Mouse (Mus musculus) retina, postnatal 1 day (tissue): ENCODE results near the gene Heyl.
"Not testable (repeated sequence)": the region's sequence is repeated elsewhere in the genome, so short reads cannot be mapped to it uniquely, and the experiment has no call there.

ENCODE experiments used
- DNase-seq: peaks from one replicate; pipeline ENCODE4 v3.0.0-alpha.2; 2012

Gene Heyl

DNA sequence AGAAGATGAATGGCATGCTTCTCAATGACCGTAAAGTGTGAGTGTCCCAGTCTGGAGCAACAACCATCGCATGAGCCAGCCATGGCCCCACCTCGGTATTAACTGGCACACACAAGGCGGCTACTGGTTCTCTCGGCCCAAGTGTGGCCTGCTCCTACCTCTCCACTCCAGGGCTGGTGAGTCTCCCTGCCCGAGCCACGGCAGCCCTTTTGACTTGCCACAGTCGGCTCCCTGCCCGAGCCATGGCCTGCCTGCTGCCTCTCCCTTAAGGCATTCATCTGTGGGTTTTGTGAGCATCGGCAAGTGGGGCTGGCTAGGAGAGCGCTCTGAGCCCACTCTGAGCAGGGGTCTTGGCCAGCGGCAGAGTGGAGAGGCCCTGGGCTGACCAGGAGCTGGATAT is 55.7 kb downstream of the Heyl start:
- DNase-seq = no peak

DNA sequence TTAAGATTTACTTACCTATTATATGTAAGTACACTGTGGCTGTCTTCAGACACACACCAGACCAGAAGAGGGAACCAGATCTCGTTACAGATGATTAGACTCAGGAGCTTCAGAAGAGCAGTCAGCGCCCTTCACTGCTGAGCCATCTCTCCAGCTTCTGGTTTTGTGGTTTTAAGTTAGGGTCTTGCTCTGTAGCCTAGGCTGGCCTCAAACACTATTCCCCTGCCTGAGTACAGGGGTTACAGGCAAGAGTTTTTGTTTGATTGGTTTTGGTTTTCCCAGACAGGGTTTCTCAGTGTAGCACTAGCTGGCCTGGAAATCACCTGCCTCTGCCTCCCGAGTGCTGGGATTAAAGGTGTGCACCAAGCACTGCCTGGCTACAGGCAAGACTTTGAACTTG is 59.0 kb downstream of the Heyl start:
- DNase-seq = no peak

DNA sequence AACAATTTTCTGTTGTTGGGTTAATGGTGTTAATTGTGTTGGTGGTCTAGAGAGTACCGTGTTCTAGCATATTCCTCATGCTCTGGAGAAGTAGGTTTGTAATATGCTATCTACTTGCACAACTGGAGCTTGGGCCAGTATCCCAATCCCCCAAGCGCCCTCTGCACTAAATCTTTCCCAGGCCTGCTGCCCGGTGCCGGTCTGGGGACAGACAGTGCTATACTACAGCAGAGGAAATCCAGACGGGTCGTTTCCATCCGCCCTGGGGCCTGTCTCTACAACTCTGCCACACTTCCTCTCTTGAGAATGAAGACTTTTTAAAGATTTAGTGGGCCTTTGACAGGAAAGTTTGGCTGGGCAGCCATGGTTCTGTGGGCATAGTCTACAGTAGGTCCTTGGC is 59.6 kb downstream of the Heyl start:
- no peak for DNase-seq

DNA sequence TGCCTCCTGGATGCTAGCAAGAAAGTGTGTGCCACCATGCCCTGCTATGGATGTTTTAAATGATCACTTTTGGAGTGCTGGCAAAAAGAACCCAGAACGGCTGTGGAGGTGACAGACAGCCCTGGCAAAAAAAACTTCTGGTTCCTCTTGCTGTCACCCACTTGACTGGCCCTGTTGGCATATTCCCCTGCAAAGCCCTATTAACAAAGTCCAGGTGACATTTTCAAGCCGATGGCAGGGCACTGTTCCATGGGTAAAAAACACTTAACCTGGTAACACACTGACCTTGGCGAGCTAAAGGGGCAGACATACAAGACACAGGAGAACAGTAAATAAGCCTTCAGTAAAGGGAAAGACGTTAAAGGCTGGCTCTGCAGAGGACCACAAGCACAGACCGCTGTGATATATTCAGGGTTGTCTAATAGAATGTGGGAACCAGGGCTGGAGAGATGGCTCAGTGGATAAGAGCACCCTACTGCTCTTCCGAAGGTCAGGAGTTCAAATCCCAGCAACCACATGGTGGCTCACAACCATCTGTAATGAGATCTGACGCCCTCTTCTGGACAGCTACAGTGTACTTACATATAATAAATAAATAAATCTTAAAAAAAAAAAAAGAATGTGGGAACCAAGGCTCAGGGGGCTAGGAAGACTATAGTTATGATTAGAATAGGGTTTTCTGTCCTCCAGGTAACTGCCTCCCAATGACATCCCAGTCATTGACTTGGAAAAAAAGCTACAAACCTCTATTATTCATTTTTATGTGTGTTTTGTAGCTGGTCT is 60.5 kb downstream of the Heyl start:
- DNase-seq = no peak

DNA sequence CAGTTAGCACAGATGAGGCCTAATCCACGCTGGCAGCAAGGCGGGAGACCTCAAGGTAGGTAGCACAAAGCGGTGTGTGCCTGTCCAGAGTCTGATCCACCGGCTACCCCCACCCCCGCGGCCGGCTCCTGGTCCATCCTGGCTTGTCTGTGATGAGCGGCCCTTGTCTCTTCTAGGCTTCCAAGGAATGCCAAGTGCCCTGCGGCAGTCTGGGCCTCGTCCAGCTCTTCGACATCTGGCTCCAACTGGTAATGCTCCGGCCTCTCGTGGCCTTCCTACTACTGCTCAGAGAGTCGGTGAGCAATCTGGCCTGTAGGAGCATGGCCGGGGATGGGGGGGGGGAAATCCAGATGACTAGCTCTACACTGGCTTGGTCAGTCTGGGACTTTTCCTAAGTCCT is 61.7 kb downstream of the Heyl start:
- not testable (repeated sequence) for DNase-seq

DNA sequence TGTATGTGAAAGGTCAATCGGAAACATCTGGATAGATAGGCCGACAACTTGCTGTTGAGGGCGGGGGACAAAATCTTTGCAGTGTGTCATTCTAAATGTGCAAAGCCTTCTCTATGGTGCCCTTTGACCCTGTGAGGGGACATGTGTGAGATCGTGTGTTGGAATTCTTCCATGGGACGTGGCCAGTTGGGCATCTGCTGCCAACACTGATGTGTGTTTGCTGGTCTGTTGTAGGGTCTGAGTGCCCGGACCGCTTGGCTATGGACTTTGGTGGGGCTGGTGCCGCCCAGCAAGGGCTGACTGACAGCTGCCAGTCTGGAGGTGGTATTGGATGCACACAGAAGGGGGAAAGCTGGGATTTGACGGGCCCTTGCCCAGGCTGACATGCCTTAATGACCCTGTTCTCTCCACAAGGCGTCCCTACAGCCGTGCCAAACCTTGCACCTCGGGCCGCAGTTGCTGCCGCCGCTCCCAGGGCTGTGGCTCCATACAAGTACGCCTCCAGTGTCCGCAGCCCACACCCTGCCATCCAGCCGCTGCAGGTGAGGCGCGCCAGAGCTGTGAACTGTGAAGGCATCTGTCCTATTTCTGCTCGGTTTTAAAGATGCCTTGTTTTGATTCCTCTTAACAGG is 62.3 kb downstream of the Heyl start:
- DNase-seq = no peak

DNA sequence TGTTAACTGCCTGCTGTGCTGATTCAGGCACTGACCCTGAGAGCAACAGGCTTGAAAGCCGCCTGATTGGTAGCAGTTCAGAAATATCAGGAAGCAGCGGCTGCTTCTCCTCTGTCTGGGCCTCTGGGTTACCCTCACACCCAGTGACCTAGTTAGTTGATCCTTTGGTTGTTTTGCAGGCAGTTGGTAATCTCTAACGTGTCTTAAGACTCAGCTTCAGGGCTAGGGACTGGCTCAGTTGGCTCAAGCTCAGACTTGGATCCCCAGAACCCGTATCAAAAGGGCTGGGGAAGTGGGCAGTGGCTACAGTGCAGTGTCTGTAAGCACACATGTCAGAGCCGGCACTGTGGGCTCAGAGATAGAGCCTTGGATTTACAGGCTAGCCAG is 62.8 kb downstream of the Heyl start:
- peak; percentile 49 for DNase-seq

DNA sequence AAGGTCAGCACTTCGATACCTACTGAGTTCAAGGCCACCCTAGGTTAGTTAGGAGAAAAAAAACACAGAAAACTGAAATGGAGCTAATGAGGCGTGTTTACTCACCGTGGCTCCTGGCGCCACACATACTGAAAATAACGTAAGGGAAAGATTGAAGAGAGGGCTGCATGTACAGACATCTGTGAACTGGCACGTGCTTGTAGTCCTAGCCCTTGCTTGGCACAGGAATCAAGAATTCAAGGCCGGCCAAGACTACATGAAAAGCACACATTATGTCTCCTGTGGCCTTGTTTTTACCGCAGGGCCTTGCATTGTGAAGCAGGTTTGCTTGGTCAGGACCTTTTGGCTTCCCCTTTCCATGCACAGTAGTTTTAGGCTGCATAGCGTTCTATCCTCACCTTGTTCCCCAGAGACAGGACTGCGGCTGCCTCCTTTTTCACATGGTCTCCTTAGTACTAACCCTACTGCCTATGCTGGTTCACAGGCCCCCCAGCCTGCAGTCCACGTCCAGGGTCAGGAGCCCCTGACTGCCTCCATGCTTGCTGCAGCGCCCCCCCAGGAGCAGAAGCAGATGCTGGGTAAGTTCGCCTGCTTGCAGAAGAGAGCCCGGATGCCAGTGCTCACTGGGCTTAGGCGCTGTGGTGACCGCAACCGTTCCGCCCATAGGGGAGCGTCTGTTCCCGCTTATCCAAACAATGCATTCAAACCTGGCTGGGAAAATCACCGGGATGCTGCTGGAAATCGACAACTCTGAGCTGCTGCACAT is 64.0 kb downstream of the Heyl start:
- DNase-seq = no peak

DNA sequence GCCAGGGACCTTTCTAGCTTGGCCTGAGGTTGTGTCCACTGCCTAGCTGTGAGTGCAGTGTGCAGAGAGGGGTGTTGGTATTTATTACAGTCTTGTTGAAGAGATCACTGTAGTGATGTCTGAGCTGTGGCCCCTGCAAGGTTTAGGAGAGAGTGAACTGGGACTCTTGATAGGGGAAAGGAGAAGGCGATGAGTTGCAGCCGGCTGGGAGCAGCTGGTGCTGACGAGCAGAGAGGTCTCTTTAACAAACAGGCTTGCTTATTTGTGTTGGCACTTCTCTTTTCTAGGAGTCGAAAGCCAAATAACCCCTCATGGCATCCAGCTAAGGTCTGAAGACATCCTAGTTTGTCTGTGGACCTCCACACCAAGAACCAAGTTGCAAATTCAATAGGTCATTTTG is 64.9 kb downstream of the Heyl start:
- DNase-seq = no peak

DNA sequence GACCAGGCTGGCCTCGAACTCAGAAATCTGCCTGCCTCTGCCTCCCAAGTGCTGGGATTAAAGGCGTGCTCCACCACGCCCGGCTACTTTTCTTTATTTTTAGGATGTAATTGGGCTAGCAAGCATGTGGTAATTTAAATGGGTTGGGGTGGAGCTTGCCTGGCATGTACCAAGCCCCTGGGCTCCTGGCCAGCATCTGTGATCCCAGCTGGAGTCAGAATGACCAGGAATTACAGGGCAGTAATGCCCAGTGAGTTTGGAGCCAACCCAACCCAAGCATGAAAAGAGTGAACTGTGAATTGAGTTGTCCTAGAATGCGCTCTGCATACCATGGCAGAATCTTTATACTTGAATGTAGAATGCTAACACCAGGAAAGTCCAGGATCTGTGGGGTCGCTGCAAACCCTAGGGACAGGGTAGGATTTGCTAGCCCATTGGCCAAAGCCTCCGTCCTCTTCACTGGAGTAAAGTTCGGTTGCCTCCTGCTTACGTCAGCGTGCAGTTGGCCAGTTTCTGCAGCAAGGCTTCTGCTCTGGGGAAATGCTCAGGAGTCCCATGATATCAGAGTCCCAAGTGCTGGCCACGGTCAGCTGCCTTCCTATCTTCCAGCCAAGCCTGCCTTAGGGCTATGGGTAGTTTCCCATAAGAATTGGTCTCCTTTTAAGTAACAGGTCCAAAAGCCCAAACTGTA is 65.8 kb downstream of the Heyl start:
- DNase-seq = no peak
